Mouse (Mus musculus) liver, embryonic 11.5 days (tissue): ENCODE results near the gene Galnt17. TPM values are rescaled to one million over a fixed set of nuclear protein-coding genes. Genes with fewer than 3 reads are reported as not detected.

Experiments used
- ATAC-seq: fragments of 200-750 bp; cut with Nextera tagmentation; replicated peaks from 2 replicates; pipeline ENCODE4 v1.8.0; 2017; ENCODE audit warnings: moderate number of reproducible peaks, mild to moderate bottlenecking, moderate TSS enrichment, moderate library complexity; ENCODE audit not compliant: low FRiP score
- DNase-seq: peaks from one replicate; pipeline ENCODE4 v3.0.0-alpha.2; 2017; ENCODE audit warnings: low spot score
- H3K27ac ChIP-seq: fragments of 300-500 bp; sonication (generic); 2 replicates; pipeline ENCODE4 v1.5.1; 2014; ENCODE audit warnings: mild to moderate bottlenecking, low read depth, low read length, control low read depth
- H3K27me3 ChIP-seq: fragments of 300-500 bp; sonication (generic); replicated peaks from 2 replicates; pipeline ENCODE4 v1.6.1; 2014; ENCODE audit warnings: low read length, mixed read lengths; ENCODE audit not compliant: control insufficient read depth, insufficient read depth
- H3K36me3 ChIP-seq: fragments of 300-500 bp; sonication (generic); 2 replicates; pipeline ENCODE4 v1.6.1; 2014; ENCODE audit warnings: mild to moderate bottlenecking, low read length, moderate library complexity, mixed read lengths; ENCODE audit not compliant: control insufficient read depth, insufficient read depth
- H3K4me1 ChIP-seq: fragments of 300-500 bp; sonication (generic); replicated peaks from 2 replicates; pipeline ENCODE4 v1.6.1; 2014; ENCODE audit warnings: low read length, mixed read lengths; ENCODE audit not compliant: control insufficient read depth, insufficient read depth
- H3K4me2 ChIP-seq: fragments of 300-500 bp; sonication (generic); 2 replicates; pipeline ENCODE4 v1.6.1; 2014; ENCODE audit warnings: mild to moderate bottlenecking, control low read depth, moderate library complexity
- H3K4me3 ChIP-seq: fragments of 300-500 bp; sonication (generic); 2 replicates; pipeline ENCODE4 v1.5.1; 2014; ENCODE audit warnings: low read depth, low read length, control low read depth
- H3K9ac ChIP-seq: fragments of 300-500 bp; sonication (generic); 2 replicates; pipeline ENCODE4 v1.6.1; 2014; ENCODE audit warnings: low read depth, low read length, control low read depth
- H3K9me3 ChIP-seq: fragments of 300-500 bp; sonication (generic); 2 replicates; pipeline ENCODE4 v1.6.1; 2016; ENCODE audit warnings: low read length, inconsistent platforms, mixed read lengths; ENCODE audit not compliant: control insufficient read depth
- WGBS: fragments of 180-500 bp; shearing (Covaris S2); extraction: QIAGEN DNeasy Blood & Tissue Kit; methylation state at CpG from one replicate; pipeline ENCODE4 v1.1.7; 2014; 5-methylcytosine and 5-hydroxymethylcytosine counted together
- polyA plus RNA-seq: library from polyadenylated mRNA; unstranded; fragments of >200 nt; fragmentation: Nextera tagmentation; extraction: Ambion mirVana; gene quantifications from 2 replicates; pipeline ENCODE4 v1.2.1, GENCODE M21; 2014

Galnt17 gene
- polyA plus RNA-seq, 1 experiment from 2014 or later, result 0.34 TPM

DNA sequence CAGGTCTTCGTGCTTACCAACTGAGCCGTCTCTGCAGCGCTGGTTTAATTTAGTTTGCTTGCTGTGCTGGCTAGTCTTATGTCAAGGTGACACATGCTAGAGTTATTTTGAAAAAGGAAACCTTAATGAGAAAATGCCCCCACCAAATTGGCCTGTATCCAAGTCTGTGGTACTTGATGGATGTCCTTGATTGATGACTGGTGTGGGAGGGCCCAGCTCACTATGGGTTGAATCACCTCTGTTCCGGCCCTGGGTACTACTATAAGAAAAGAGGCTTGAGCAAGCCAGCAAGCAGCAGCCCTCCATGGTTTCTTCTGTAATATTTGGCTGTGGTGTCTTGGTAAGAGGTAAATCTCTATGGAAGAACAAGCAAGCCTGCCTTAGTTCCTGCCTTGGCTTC is 165.7 kb downstream of the Galnt17 start:
- 61% methylated on average over 4 of the region's 4 CpGs for WGBS
- H3K9me3 ChIP-seq, result no peaks in the 10 kb centered on the region
- no peak overlapping the region for H3K4me3 ChIP-seq
- H3K4me1 ChIP-seq, result no peaks in the 10 kb centered on the region
- ATAC-seq (no peak), DNase-seq (no peak)
- H3K27me3 ChIP-seq, result no peaks in the 10 kb centered on the region
- H3K27ac ChIP-seq, result no peak overlapping the region
- H3K9ac ChIP-seq, result no peak overlapping the region
- no peaks in the 10 kb centered on the region for H3K36me3 ChIP-seq
- H3K4me2 ChIP-seq, result no peak overlapping the region

DNA sequence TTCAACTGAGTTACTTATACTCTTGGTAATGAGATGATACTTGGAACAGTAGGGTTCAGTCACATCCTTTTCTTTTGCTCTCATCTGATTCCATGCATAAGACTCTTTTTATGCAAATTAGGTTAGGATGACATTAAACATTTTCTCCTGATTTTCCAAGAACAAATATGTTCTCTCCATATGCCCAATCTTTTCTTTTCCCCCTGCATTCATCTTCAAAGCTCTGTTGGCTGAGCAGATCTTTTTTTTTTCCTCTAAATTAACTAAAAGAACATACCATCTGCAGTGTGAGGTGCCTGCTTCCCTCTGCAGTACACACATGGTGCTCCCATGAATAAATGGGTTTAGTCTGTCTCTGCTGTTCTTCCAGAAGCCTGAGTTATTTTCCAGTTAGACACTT is 173.5 kb downstream of the Galnt17 start:
- Histone ChIP-seq H3K4me2 (no peak overlapping the region), H3K9me3 (no peaks in the 10 kb centered on the region; the same call in 1 of the 2 replicates), H3K27me3 (no peaks in the 10 kb centered on the region), H3K4me3 (no peak overlapping the region), H3K9ac (no peak overlapping the region), H3K4me1 (no peaks in the 10 kb centered on the region), H3K27ac (no peak overlapping the region), H3K36me3 (no peaks in the 10 kb centered on the region)
- ATAC-seq (no peak), DNase-seq (no peak)

DNA sequence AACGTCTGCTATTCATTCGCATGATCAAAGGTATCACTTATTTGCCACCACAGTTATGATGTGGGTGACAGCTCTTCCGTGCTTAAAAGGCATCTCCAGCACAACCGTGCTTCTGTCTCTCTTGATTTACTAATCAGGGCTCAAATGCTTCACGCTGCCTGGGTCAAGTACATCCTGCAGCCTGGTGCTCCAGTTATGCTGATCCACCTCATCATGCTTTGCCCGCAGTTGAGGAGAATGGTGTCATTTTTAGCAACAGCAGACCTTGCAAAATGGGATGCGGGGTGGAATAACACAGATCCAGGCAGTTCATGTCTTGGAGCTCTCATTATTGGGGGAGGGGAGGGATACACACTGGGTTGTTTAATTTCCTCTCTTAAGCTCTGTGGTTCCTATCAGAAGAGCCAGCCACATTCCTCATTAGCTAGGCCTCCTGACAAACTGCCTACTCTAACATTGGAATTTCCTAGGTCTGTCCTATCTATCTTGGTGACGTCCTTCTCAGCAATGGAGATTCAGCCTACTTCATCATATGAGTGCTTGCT is 187.9 kb downstream of the Galnt17 start:
- ATAC-seq, result no peak

DNA sequence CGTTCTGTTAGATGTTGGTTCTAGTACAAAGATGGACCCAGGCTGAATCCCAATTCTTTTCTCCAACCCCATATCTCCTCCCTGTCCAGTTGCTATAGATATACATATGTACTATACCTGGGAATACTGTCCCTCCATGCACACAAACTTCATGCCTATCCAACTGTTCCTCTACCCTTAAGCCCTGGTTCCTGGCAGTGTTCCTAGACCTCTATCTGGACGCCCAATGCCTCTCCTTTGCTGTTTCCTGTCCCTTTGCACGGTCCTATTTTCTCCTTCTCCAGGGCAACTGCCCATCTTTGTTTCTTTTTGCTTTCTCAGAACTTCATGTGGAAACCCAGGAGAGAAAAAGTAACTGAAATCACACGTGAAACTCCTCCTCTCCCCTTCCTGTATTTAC is 188.4 kb downstream of the Galnt17 start:
- Histone ChIP-seq H3K4me1 (no peaks in the 10 kb centered on the region), H3K9me3 (no peaks in the 10 kb centered on the region), H3K4me3 (no peak overlapping the region), H3K36me3 (no peaks in the 10 kb centered on the region), H3K27ac (no peak overlapping the region), H3K9ac (no peak overlapping the region), H3K27me3 (no peaks in the 10 kb centered on the region), H3K4me2 (no peak overlapping the region)
- no peak for ATAC-seq
- DNase-seq, result no peak
- WGBS, result 46% methylated on average over 4 of the region's 4 CpGs

More for the DNA sequence above, 187.9 kb downstream of the Galnt17 start:
- H3K4me1 ChIP-seq, result no peaks in the 10 kb centered on the region
- no peak for DNase-seq
- no peaks in the 10 kb centered on the region for H3K27me3 ChIP-seq
- no peak overlapping the region for H3K4me3 ChIP-seq
- H3K27ac ChIP-seq, result no peak overlapping the region
- H3K9me3 ChIP-seq, result no peaks in the 10 kb centered on the region
- no peak overlapping the region for H3K9ac ChIP-seq
- H3K4me2 ChIP-seq, result no peak overlapping the region
- no peaks in the 10 kb centered on the region for H3K36me3 ChIP-seq
- 58% methylated on average over 8 of the region's 8 CpGs for WGBS

DNA sequence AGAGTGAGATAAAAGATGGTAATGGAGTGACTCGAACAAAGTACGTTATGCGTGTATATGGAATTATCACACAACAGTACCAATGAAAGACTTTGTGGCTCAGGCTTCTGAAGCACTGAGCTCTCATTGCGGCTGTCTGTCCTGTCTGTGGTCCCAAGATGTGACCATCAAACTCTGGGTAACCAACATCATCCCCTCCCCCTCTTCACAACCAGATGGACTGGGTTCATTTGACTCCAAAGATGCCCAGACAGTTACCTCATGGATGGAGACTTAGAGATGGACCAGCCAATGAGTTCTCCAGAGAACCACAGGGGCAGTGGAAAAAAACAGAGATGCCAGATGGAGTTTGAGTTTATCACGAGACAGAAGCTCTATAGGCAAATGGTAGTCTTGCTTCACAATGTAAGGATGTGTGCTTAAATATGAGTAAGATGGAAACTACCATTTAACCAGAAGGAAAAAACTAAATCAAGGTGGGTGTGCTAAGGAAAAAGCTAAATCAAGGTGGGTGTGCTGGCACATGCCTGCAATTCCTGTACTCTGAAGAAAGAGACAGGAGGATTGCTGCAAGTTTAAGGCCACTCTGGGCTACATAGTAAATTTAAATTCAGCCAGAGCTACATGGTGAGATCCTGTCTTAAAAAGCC is 190.8 kb downstream of the Galnt17 start:
- Histone ChIP-seq H3K4me1 (no peaks in the 10 kb centered on the region), H3K9me3 (no peaks in the 10 kb centered on the region), H3K36me3 (no peaks in the 10 kb centered on the region), H3K27me3 (no peaks in the 10 kb centered on the region), H3K4me3 (no peak overlapping the region), H3K9ac (no peak overlapping the region), H3K27ac (no peak overlapping the region), H3K4me2 (no peak overlapping the region)
- ATAC-seq (no peak), DNase-seq (no peak)
- 83% methylated on average over 5 of the region's 5 CpGs for WGBS

DNA sequence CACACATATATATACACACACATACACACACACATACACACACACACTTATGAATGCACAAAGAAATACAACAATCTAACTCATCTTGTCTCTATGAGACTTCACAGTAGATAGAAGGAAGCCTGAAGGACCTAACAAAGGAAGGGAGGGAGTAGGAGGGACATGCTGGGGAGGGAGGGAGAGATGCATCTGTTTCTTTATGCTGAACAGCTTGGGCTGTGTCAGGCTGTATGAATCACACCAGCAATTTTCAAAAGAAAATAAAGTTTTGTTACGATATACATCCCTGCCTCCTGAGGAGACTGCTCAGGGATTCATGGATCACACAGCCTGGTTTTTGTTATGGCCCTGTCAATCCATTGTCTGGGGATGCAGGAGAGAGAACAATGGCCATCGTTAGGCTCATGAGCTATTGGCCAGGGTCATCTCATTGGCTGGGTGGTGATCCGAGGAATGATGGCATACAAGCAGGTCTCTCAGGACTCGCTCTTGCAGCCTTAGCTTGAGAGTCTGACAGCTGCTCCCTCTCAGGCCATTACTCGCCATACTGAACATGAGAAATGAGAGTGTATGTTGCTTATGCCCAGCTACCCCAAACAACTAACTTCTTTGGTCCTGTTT is 194.3 kb downstream of the Galnt17 start:
- Histone ChIP-seq H3K27ac (no peak overlapping the region), H3K9me3 (no peaks in the 10 kb centered on the region; the same call in none of the 2 replicates), H3K4me2 (no peak overlapping the region), H3K27me3 (no peaks in the 10 kb centered on the region), H3K36me3 (no peaks in the 10 kb centered on the region), H3K4me3 (no peak overlapping the region), H3K4me1 (no peaks in the 10 kb centered on the region), H3K9ac (no peak overlapping the region)
- WGBS, result 69% methylated on average over 5 of the region's 5 CpGs
- DNase-seq, result no peak
- ATAC-seq, result no peak

DNA sequence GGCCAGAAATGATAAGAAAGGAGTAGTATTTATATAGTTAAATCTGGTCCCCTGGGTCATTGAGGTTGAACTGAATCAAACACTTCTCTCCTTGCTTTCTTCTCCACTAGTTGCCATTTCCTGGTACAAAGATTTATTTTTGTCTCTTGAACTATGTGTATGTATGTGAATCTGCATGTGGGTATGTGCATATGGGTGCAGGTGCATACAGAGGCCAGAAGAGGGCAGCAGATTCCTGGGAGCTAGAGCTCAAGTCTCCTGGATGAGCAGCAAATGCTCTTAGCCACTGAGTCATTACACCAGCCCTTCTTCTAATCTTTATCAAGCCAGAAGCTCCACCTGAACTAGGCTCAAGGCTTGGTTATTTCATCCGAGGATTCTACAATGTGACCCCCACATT is 201.1 kb downstream of the Galnt17 start:
- Histone ChIP-seq H3K4me2 (no peak overlapping the region), H3K9me3 (peaks cover 2% of the 10 kb centered on the region), H3K27ac (no peak overlapping the region), H3K9ac (no peak overlapping the region), H3K4me1 (no peaks in the 10 kb centered on the region), H3K36me3 (no peaks in the 10 kb centered on the region), H3K27me3 (no peaks in the 10 kb centered on the region), H3K4me3 (no peak overlapping the region)
- WGBS, result 94% methylated on average over 1 of the region's 1 CpGs
- DNase-seq, result no peak
- no peak for ATAC-seq

DNA sequence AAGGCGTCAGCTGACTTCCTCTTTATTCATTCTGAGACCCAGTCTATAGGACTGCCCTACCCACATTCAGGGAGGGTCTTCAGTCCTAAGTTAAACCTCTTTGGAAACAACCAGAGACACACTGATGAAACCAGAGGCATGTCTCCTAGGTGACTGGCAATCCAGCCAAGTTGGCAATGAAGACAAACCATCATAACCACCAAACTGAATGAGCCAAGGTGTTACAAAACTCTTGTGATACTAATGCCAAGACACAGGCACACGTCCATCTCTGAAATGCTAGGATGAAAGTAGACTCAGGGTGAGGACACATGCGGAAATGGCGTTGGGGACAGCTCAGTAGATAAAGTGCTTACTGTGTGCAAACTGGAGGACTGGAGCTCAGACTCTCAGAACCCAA is 211.5 kb downstream of the Galnt17 start:
- H3K27ac ChIP-seq, result no peak overlapping the region
- WGBS, result 77% methylated on average over 4 of the region's 4 CpGs

DNA sequence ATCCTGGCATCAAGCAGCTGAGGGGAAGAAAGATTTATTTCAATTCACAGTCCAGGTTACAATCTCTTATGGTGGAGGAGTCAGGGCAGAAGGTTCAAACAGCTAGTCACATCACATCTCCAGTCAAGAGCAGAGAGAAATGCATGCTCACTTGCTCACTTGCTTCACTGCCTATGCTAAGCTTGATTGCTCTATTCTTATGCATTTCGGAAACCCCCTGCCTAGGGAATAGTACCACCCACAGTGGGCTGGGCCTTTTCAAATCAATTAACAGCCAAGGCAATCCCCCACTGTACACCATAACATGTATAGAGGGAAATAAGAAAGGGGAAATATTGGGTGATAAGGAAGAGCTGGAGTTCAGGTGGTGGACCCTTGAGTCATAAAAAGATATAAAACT is 212.7 kb downstream of the Galnt17 start:
- WGBS, result 87% methylated on average over 1 of the region's 1 CpGs
- DNase-seq (no peak), ATAC-seq (no peak)
- H3K27me3 ChIP-seq, result no peaks in the 10 kb centered on the region
- H3K4me1 ChIP-seq, result no peaks in the 10 kb centered on the region
- H3K9me3 ChIP-seq, result no peaks in the 10 kb centered on the region
- H3K9ac ChIP-seq, result no peak overlapping the region
- H3K36me3 ChIP-seq, result no peaks in the 10 kb centered on the region
- no peak overlapping the region for H3K27ac ChIP-seq
- H3K4me2 ChIP-seq, result no peak overlapping the region
- H3K4me3 ChIP-seq, result no peak overlapping the region

More for the DNA sequence above, 211.5 kb downstream of the Galnt17 start:
- Histone ChIP-seq H3K9ac (no peak overlapping the region), H3K36me3 (no peaks in the 10 kb centered on the region), H3K9me3 (no peaks in the 10 kb centered on the region), H3K4me1 (no peaks in the 10 kb centered on the region), H3K4me2 (no peak overlapping the region), H3K27me3 (no peaks in the 10 kb centered on the region), H3K4me3 (no peak overlapping the region)
- DNase-seq (no peak), ATAC-seq (no peak)
